Mouse (Mus musculus) liver, embryonic 11.5 days (tissue): ENCODE results near the gene Pgs1. TPM values are rescaled to one million over a fixed set of nuclear protein-coding genes. Genes with fewer than 3 reads are reported as not detected.

Experiments used
- ATAC-seq: fragments of 200-750 bp; cut with Nextera tagmentation; replicated peaks from 2 replicates; pipeline ENCODE4 v1.8.0; 2017; ENCODE audit warnings: moderate number of reproducible peaks, mild to moderate bottlenecking, moderate TSS enrichment, moderate library complexity; ENCODE audit not compliant: low FRiP score
- DNase-seq: peaks from one replicate; pipeline ENCODE4 v3.0.0-alpha.2; 2017; ENCODE audit warnings: low spot score
- H3K27ac ChIP-seq: fragments of 300-500 bp; sonication (generic); 2 replicates; pipeline ENCODE4 v1.5.1; 2014; ENCODE audit warnings: mild to moderate bottlenecking, low read depth, low read length, control low read depth
- H3K27me3 ChIP-seq: fragments of 300-500 bp; sonication (generic); replicated peaks from 2 replicates; pipeline ENCODE4 v1.6.1; 2014; ENCODE audit warnings: low read length, mixed read lengths; ENCODE audit not compliant: control insufficient read depth, insufficient read depth
- H3K36me3 ChIP-seq: fragments of 300-500 bp; sonication (generic); 2 replicates; pipeline ENCODE4 v1.6.1; 2014; ENCODE audit warnings: mild to moderate bottlenecking, low read length, moderate library complexity, mixed read lengths; ENCODE audit not compliant: control insufficient read depth, insufficient read depth
- H3K4me1 ChIP-seq: fragments of 300-500 bp; sonication (generic); replicated peaks from 2 replicates; pipeline ENCODE4 v1.6.1; 2014; ENCODE audit warnings: low read length, mixed read lengths; ENCODE audit not compliant: control insufficient read depth, insufficient read depth
- H3K4me2 ChIP-seq: fragments of 300-500 bp; sonication (generic); 2 replicates; pipeline ENCODE4 v1.6.1; 2014; ENCODE audit warnings: mild to moderate bottlenecking, control low read depth, moderate library complexity
- H3K4me3 ChIP-seq: fragments of 300-500 bp; sonication (generic); 2 replicates; pipeline ENCODE4 v1.5.1; 2014; ENCODE audit warnings: low read depth, low read length, control low read depth
- H3K9ac ChIP-seq: fragments of 300-500 bp; sonication (generic); 2 replicates; pipeline ENCODE4 v1.6.1; 2014; ENCODE audit warnings: low read depth, low read length, control low read depth
- H3K9me3 ChIP-seq: fragments of 300-500 bp; sonication (generic); 2 replicates; pipeline ENCODE4 v1.6.1; 2016; ENCODE audit warnings: low read length, inconsistent platforms, mixed read lengths; ENCODE audit not compliant: control insufficient read depth
- WGBS: fragments of 180-500 bp; shearing (Covaris S2); extraction: QIAGEN DNeasy Blood & Tissue Kit; methylation state at CpG from one replicate; pipeline ENCODE4 v1.1.7; 2014; 5-methylcytosine and 5-hydroxymethylcytosine counted together
- polyA plus RNA-seq: library from polyadenylated mRNA; unstranded; fragments of >200 nt; fragmentation: Nextera tagmentation; extraction: Ambion mirVana; gene quantifications from 2 replicates; pipeline ENCODE4 v1.2.1, GENCODE M21; 2014

Pgs1 gene
- polyA plus RNA-seq, 1 experiment from 2014 or later: 31.9 TPM

- H3K27me3 ChIP-seq: peaks cover 9% of the 10 kb centered on the region
- peaks cover 17% of the 10 kb centered on the region for H3K4me1 ChIP-seq
- no peak overlapping the region for H3K4me3 ChIP-seq
- H3K9me3 ChIP-seq: no peaks in the 10 kb centered on the region
- DNase-seq (no peak), ATAC-seq (no peak)
- 60% methylated on average over 7 of the region's 7 CpGs for WGBS
- H3K36me3 ChIP-seq: no peaks in the 10 kb centered on the region
- no peak overlapping the region for H3K27ac ChIP-seq
- no peak overlapping the region for H3K4me2 ChIP-seq
- no peak overlapping the region for H3K9ac ChIP-seq
Observed at GRCm38 (mm10) chr11:117979388-117979787, 6.7 kb upstream of the Pgs1 start.

- 53% methylated on average over 5 of the region's 5 CpGs for WGBS
- ATAC-seq: no peak
- no peak for DNase-seq
Observed at GRCm38 (mm10) chr11:117982426-117982825, 3.7 kb upstream of the Pgs1 start.

GRCm38 (mm10) chr11:117983770-117984169 is 2.3 kb upstream of the Pgs1 start:
- no peaks in the 10 kb centered on the region for H3K27me3 ChIP-seq
- no peak overlapping the region for H3K4me2 ChIP-seq
- DNase-seq (no peak), ATAC-seq (no peak)
- WGBS: 60% methylated on average over 7 of the region's 7 CpGs
- H3K9me3 ChIP-seq: no peaks in the 10 kb centered on the region
- no peaks in the 10 kb centered on the region for H3K36me3 ChIP-seq
- H3K27ac ChIP-seq: no peak overlapping the region
- H3K4me3 ChIP-seq: no peak overlapping the region
- peaks cover 17% of the 10 kb centered on the region for H3K4me1 ChIP-seq
- H3K9ac ChIP-seq: no peak overlapping the region

More at GRCm38 (mm10) chr11:117982426-117982825, 3.7 kb upstream of the Pgs1 start:
- Histone ChIP-seq H3K9ac (no peak overlapping the region), H3K4me2 (no peak overlapping the region), H3K9me3 (no peaks in the 10 kb centered on the region), H3K27ac (no peak overlapping the region), H3K27me3 (no peaks in the 10 kb centered on the region), H3K36me3 (no peaks in the 10 kb centered on the region), H3K4me3 (no peak overlapping the region), H3K4me1 (peaks cover 4% of the 10 kb centered on the region; the same call in 1 of the 2 replicates)

- H3K9me3 ChIP-seq: no peaks in the 10 kb centered on the region
- H3K36me3 ChIP-seq: no peaks in the 10 kb centered on the region
- DNase-seq: no peak
- WGBS: under 1% methylated on average over 31 of the region's 32 CpGs
- H3K9ac ChIP-seq: peak overlapping the region; percentile 87
- H3K4me1 ChIP-seq: peaks cover 48% of the 10 kb centered on the region
- ATAC-seq: peak; percentile 64
- H3K27me3 ChIP-seq: no peaks in the 10 kb centered on the region
- peak overlapping the region; percentile 85 for H3K4me3 ChIP-seq
- peak overlapping the region; percentile 71 for H3K4me2 ChIP-seq
- H3K27ac ChIP-seq: peak overlapping the region; percentile 65
Observed at GRCm38 (mm10) chr11:117987032-117987451, 950 bp downstream of the Pgs1 start.

- ATAC-seq: peak; percentile 72
- H3K9ac ChIP-seq: peak overlapping the region; percentile 87
- H3K9me3 ChIP-seq: no peaks in the 10 kb centered on the region
- peak overlapping the region; percentile 71 for H3K4me2 ChIP-seq
- peak overlapping the region; percentile 85 for H3K4me3 ChIP-seq
- H3K4me1 ChIP-seq: peaks cover 52% of the 10 kb centered on the region
- peak; percentile 35 for DNase-seq
- H3K27me3 ChIP-seq: no peaks in the 10 kb centered on the region
- peak overlapping the region; percentile 65; the same call in 1 of the 2 replicates for H3K27ac ChIP-seq
- 32% methylated on average over 4 of the region's 4 CpGs for WGBS
- H3K36me3 ChIP-seq: no peaks in the 10 kb centered on the region
Observed at GRCm38 (mm10) chr11:117987968-117988367, 1.9 kb downstream of the Pgs1 start.

GRCm38 (mm10) chr11:117989241-117989640 is 3.1 kb downstream of the Pgs1 start:
- no peaks in the 10 kb centered on the region for H3K36me3 ChIP-seq
- no peaks in the 10 kb centered on the region for H3K27me3 ChIP-seq
- peak overlapping the region; percentile 5 for H3K4me3 ChIP-seq
- H3K9ac ChIP-seq: peak overlapping the region; percentile 55
- H3K4me2 ChIP-seq: peak overlapping the region; percentile 47
- DNase-seq: no peak
- no peak overlapping the region for H3K27ac ChIP-seq
- no peaks in the 10 kb centered on the region for H3K9me3 ChIP-seq
- ATAC-seq: no peak
- peaks cover 64% of the 10 kb centered on the region for H3K4me1 ChIP-seq
- WGBS: 77% methylated on average over 4 of the region's 4 CpGs

- Histone ChIP-seq H3K36me3 (no peaks in the 10 kb centered on the region), H3K27me3 (no peaks in the 10 kb centered on the region), H3K4me3 (no peak overlapping the region), H3K27ac (0 out of 2 replicates have a peak overlapping the region, but pooled peaks have one; percentile 15), H3K9ac (peak overlapping the region; percentile 55; the same call in 1 of the 2 replicates), H3K9me3 (no peaks in the 10 kb centered on the region), H3K4me2 (peak overlapping the region; percentile 47), H3K4me1 (peaks cover 68% of the 10 kb centered on the region)
- no peak for ATAC-seq
- 30% methylated on average over 10 of the region's 10 CpGs for WGBS
- no peak for DNase-seq
Observed at GRCm38 (mm10) chr11:117989926-117990325, 3.8 kb downstream of the Pgs1 start.

GRCm38 (mm10) chr11:117991502-117992470 is 5.7 kb downstream of the Pgs1 start:
- H3K9me3 ChIP-seq: no peaks in the 10 kb centered on the region
- H3K4me1 ChIP-seq: peaks cover 70% of the 10 kb centered on the region
- 49% methylated on average over 9 of the region's 9 CpGs for WGBS
- ATAC-seq (no peak), DNase-seq (no peak)
- H3K27ac ChIP-seq: no peak overlapping the region; the same call in 1 of the 2 replicates
- no peak overlapping the region for H3K4me3 ChIP-seq
- H3K36me3 ChIP-seq: no peaks in the 10 kb centered on the region
- no peak overlapping the region for H3K9ac ChIP-seq
- no peaks in the 10 kb centered on the region for H3K27me3 ChIP-seq
- no peak overlapping the region for H3K4me2 ChIP-seq
